Mouse (Mus musculus): ENCODE results near the gene Gm11172. TPM values are rescaled to one million over a fixed set of nuclear protein-coding genes. Genes with fewer than 3 reads are reported as not detected.
A peak's percentile ranks its signal among the peaks of the same experiment; 100 is the strongest.
"Not testable (repeated sequence)": the region's sequence is repeated elsewhere in the genome, so short reads cannot be mapped to it uniquely, and the experiment has no call there.

Gm11172 gene
- total RNA-seq, 2 experiments from 2014 or later, result not detected

GRCm38 (mm10) chr16:10785371-10786231, 27.1 kb upstream of the Gm11172 start, which contains the start of gene Socs1:
TSS of gene Socs1 (minus strand) at chr16:10785536.
- DNase-seq (ENCODE audit: low spot score), result peak; percentile 80

- peak; percentile 88 for DNase-seq (ENCODE audit: low spot score)
These were observed 26.4 kb upstream of the Gm11172 start for GRCm38 (mm10) chr16:10786288-10786687.

GRCm38 (mm10) chr16:10786782-10787547, 25.8 kb upstream of the Gm11172 start:
- peak; percentile 55 for DNase-seq (ENCODE audit: low spot score)

- DNase-seq (ENCODE audit: low spot score), result no peak
These were observed 25.1 kb upstream of the Gm11172 start for GRCm38 (mm10) chr16:10787548-10788058.

- DNase-seq (ENCODE audit: low spot score), result no peak
These were observed 24.4 kb upstream of the Gm11172 start, which contains the start of gene Tnp2 for GRCm38 (mm10) chr16:10788271-10788670. TSS of gene Tnp2 (minus strand) at chr16:10788660.

GRCm38 (mm10) chr16:10788866-10789265, 23.8 kb upstream of the Gm11172 start:
- no peak for DNase-seq (ENCODE audit: low spot score)

GRCm38 (mm10) chr16:10790702-10791101, 22.0 kb upstream of the Gm11172 start, which contains the start of gene Prm3:
TSS of gene Prm3 (minus strand) at chr16:10790914.
- no peak for DNase-seq (ENCODE audit: low spot score)

GRCm38 (mm10) chr16:10796034-10796433, 16.7 kb upstream of the Gm11172 start, which contains the start of gene Prm2:
TSS of gene Prm2 (minus strand) at chr16:10796134.
- DNase-seq (ENCODE audit: low spot score), result no peak

- DNase-seq (ENCODE audit: low spot score), result not testable (repeated sequence)
These were observed 10.3 kb upstream of the Gm11172 start for GRCm38 (mm10) chr16:10802420-10802819.

GRCm38 (mm10) chr16:10805789-10806527, 6.8 kb upstream of the Gm11172 start, which contains the start of gene Prm1:
TSS of gene Prm1 (minus strand) at chr16:10805839.
- no peak for DNase-seq (ENCODE audit: low spot score)

GRCm38 (mm10) chr16:10810376-10810775, 2.3 kb upstream of the Gm11172 start:
- no peak for DNase-seq (ENCODE audit: low spot score)

GRCm38 (mm10) chr16:10813726-10814125, 1.0 kb downstream of the Gm11172 start:
- no peak for DNase-seq (ENCODE audit: low spot score)

- DNase-seq (ENCODE audit: low spot score), result no peak
These were observed 2.1 kb downstream of the Gm11172 start for GRCm38 (mm10) chr16:10814864-10815263.

- DNase-seq (ENCODE audit: low spot score), result no peak
These were observed 5.9 kb downstream of the Gm11172 start for GRCm38 (mm10) chr16:10818579-10819135.

GRCm38 (mm10) chr16:10819966-10820365, 7.3 kb downstream of the Gm11172 start:
- peak; percentile 18 for DNase-seq (ENCODE audit: low spot score)

GRCm38 (mm10) chr16:10821387-10821786, 8.7 kb downstream of the Gm11172 start:
- no peak for DNase-seq (ENCODE audit: low spot score)

- DNase-seq (ENCODE audit: low spot score), result no peak
These were observed 11.8 kb downstream of the Gm11172 start for GRCm38 (mm10) chr16:10824536-10824935.

- DNase-seq (ENCODE audit: low spot score), result no peak
These were observed 13.1 kb downstream of the Gm11172 start for GRCm38 (mm10) chr16:10825840-10826239.

- DNase-seq (ENCODE audit: low spot score), result no peak
These were observed 14.6 kb downstream of the Gm11172 start for GRCm38 (mm10) chr16:10827269-10827668.

GRCm38 (mm10) chr16:10827766-10828460, 15.2 kb downstream of the Gm11172 start:
- no peak for DNase-seq (ENCODE audit: low spot score)
